Mouse (Mus musculus) MEL (cell line): Measurements from ENCODE around the gene Ms4a6d.

ENCODE experiments used
- CHD1 ChIP-seq: IDR thresholded peaks from 2 replicates; pipeline ENCODE4 v1.6.1; 2012; ENCODE audit warnings: low read depth, mild to moderate bottlenecking, inconsistent platforms, low read length, improper control_type of control experiment
- CTCF ChIP-seq, 3 experiments: IDR thresholded peaks in 2 of 3; conservative IDR thresholded peaks in 1 of 3; 2 replicates each; pipeline ENCODE4 v1.5.1; 2011 to 2012; ENCODE audit warnings: low read length in 3 of 3, low read depth in 2 of 3, mild to moderate bottlenecking in 2 of 3, improper control_type of control experiment in 1 of 3, inconsistent platforms in 1 of 3, mixed read lengths in 1 of 3, moderate library complexity in 1 of 3; ENCODE audit not compliant: control insufficient read depth in 1 of 3, insufficient read depth in 1 of 3, poor library complexity in 1 of 3, severe bottlenecking in 1 of 3
- RAD21 ChIP-seq: IDR thresholded peaks from 2 replicates; pipeline ENCODE4 v1.6.1; 2011; ENCODE audit warnings: mild to moderate bottlenecking, low read depth, low read length, improper control_type of control experiment
- USF2 ChIP-seq, 2 experiments: IDR thresholded peaks; 2 replicates each; pipeline ENCODE4 v1.6.1; 2011 to 2012; ENCODE audit warnings: improper control_type of control experiment in 2 of 2, low read length in 2 of 2, borderline replicate concordance in 1 of 2, inconsistent platforms in 1 of 2, low read depth in 1 of 2, mild to moderate bottlenecking in 1 of 2; ENCODE audit not compliant: insufficient read depth in 1 of 2

DNA sequence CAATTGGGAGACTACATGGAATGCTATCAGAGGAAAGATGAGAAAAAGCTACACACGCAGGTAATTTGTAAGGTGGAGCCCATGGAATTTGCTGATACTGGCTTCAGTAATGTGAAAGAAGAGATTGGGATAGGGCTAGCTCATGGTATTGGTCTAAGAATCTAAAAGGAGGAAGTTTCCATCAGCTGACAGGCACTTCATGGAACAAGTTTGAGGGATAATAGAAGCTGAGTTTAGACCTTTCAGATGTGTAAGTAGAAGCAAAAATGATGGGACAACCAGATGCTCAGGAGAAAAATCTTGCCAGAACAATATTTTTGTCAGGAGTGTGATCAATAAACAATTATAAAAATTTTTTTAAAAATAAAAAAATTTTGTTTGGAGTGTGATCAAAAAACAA, 29.1 kb upstream of the Ms4a6d start:
- TF ChIP-seq CHD1 = no peak
- no peak for TF ChIP-seq USF2 (IDR thresholded peaks at IDR 0.05; ENCODE audit: borderline replicate concordance in 1 of 2, insufficient read depth in 1 of 2, low read depth in 1 of 2, low read length in 2 of 2)
- TF ChIP-seq RAD21 = no peak
- no peak for TF ChIP-seq CTCF (IDR thresholded peaks at IDR 0.05 in 2 of 3, conservative IDR thresholded peaks at IDR 0.05 in 1 of 3; ENCODE audit: control insufficient read depth in 1 of 3, insufficient read depth in 1 of 3, low read depth in 2 of 3, low read length in 3 of 3, poor library complexity in 1 of 3, severe bottlenecking in 1 of 3)
